Mouse (Mus musculus): ENCODE measurements around the gene Slc38a2.

DNA sequence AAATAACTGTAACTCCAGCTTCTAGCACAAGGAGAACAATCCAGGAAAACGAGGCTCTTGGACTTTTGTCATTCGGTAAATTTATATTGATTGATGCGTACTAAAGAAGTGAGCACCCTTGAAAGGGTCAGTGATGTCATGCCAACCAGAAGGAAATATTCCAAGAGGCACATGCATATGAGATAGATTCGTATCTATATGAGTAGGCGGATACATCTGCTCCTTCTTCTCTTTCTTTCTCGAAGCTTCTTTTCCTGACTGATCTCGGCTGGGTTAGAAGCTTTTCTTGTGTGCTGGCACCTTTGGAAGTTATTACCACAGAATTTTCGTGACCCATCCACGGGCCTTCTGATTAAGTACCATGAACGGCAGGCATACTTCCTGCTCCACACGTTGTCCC is 12.1 kb upstream of the Slc38a2 start:
- TF ChIP-seq CTCF (IDR thresholded peaks at IDR 0.05) (no peak), POLR2A (IDR thresholded peaks at IDR 0.05; ENCODE audit: insufficient read depth, low read depth, low read length) (no peak)
